Mouse (Mus musculus): Measurements from ENCODE around the gene Ankra2. TPM values are rescaled to one million over a fixed set of nuclear protein-coding genes. Genes with fewer than 3 reads are reported as not detected.
A peak's percentile ranks its signal among the peaks of the same experiment; 100 is the strongest.

The Ankra2 gene
- 22.9 and 29.1 TPM in 2 replicates for total RNA-seq (2021)
- long read RNA-seq, transcript Ankra2-201 (9 exons, 1,755 nt), result major isoform, 13 of 26 reads
- long read RNA-seq, transcript Ankra2-207 (2 exons, 1,887 nt), result minor isoform, 5 of 26 reads
- long read RNA-seq, partial matches to known transcripts, result 1 of 26 reads
- long read RNA-seq, other reads (novel, unspliced or antisense), result 2 of 26 reads

- peak; percentile 98 for DNase-seq
These were observed at the start of gene Ankra2, which contains the start of gene Utp15 for GRCm38 (mm10) chr13:98262636-98263457. Ankra2 (plus strand) TSS chr13:98263074. Utp15 (minus strand) TSS chr13:98263041.

GRCm38 (mm10) chr13:98222848-98223247 lies 40.0 kb upstream of the Ankra2 start:
- peak; percentile 44 for DNase-seq

- DNase-seq, result no peak
These were observed 36.6 kb upstream of the Ankra2 start for GRCm38 (mm10) chr13:98226225-98226624.

- DNase-seq, result no peak
These were observed 32.4 kb upstream of the Ankra2 start for GRCm38 (mm10) chr13:98230511-98230910.

- no peak for DNase-seq
These were observed 27.4 kb upstream of the Ankra2 start for GRCm38 (mm10) chr13:98235451-98235850.

GRCm38 (mm10) chr13:98239978-98240641 lies 22.8 kb upstream of the Ankra2 start:
- DNase-seq, result peak; percentile 64

- no peak for DNase-seq
These were observed 21.2 kb upstream of the Ankra2 start for GRCm38 (mm10) chr13:98241531-98242282.

- DNase-seq, result no peak
These were observed 18.1 kb upstream of the Ankra2 start for GRCm38 (mm10) chr13:98244571-98245350.

- DNase-seq, result no peak
These were observed 17.5 kb upstream of the Ankra2 start for GRCm38 (mm10) chr13:98245386-98245785.

GRCm38 (mm10) chr13:98249594-98249993 lies 13.3 kb upstream of the Ankra2 start:
- DNase-seq, result no peak

GRCm38 (mm10) chr13:98254921-98255320 lies 8.0 kb upstream of the Ankra2 start:
- DNase-seq, result no peak

GRCm38 (mm10) chr13:98263458-98263987 lies 649 bp downstream of the Ankra2 start:
- DNase-seq, result no peak

- DNase-seq, result no peak
These were observed 1.2 kb downstream of the Ankra2 start for GRCm38 (mm10) chr13:98264111-98264510.

- no peak for DNase-seq
These were observed 11.1 kb downstream of the Ankra2 start for GRCm38 (mm10) chr13:98274023-98274422.

GRCm38 (mm10) chr13:98275646-98276045 lies 12.8 kb downstream of the Ankra2 start:
- DNase-seq, result peak; percentile 48

GRCm38 (mm10) chr13:98276253-98276652 lies 13.4 kb downstream of the Ankra2 start:
- DNase-seq, result no peak

GRCm38 (mm10) chr13:98277501-98277900 lies 14.6 kb downstream of the Ankra2 start:
- DNase-seq, result no peak

GRCm38 (mm10) chr13:98279686-98280085 lies 16.8 kb downstream of the Ankra2 start, which contains the start of gene Gm21976:
Gm21976 (plus strand) TSS chr13:98279887.
- DNase-seq, result no peak

- DNase-seq, result no peak
These were observed 18.2 kb downstream of the Ankra2 start for GRCm38 (mm10) chr13:98280990-98281650.

- no peak for DNase-seq
These were observed 27.8 kb downstream of the Ankra2 start for GRCm38 (mm10) chr13:98290719-98291118.

- DNase-seq, result no peak
These were observed 28.8 kb downstream of the Ankra2 start for GRCm38 (mm10) chr13:98291712-98292111.

All from adrenal gland, postnatal 25 days (tissue).